ENCODE assay signal across 9 mouse cellular contexts in genomic region chr14:68197470-68197800, GRCm38 (mm10).
DNase-seq lines count a peak whose midpoint lies in the region; ATAC-seq lines count a peak whose summit lies in the region.
"Had no signal": no experiment of that assay in that cellular context is flagged by ENCODE, and none has a peak within 500 bp of the region (broad histone marks: within the 10 kb centered on the region; RNA-seq: fewer than 3 reads in every experiment).

No protein-coding gene starts in this region.

- ATAC-seq in limb, embryonic 13.5 days (ENCODE audit: low FRiP score, low read depth), result peak; percentile 40; the same call in 1 of the 2 replicates

- peak; percentile 10 to 17 for DNase-seq in cerebellum, postnatal 14 days
- DNase-seq in cerebellum, adult 9-11 months, result no peak
- DNase-seq in thymus, postnatal 4 days, result peak; percentile 3
- no peak for DNase-seq in thymus, adult 18-20 months
- no peak for DNase-seq in c-Kit-positive CD71-positive TER-119-positive erythroid progenitor cells, embryonic 14.5 days (ENCODE audit: low spot score)
- DNase-seq in natural killer cell, adult 2 months (ENCODE audit: low spot score in 2 of 2), result no peak
- no peak for DNase-seq in gastrocnemius, adult 18-20 months (ENCODE audit: low spot score)
- DNase-seq: liver, embryonic 13.5 days had no signal

- H3K4me1 ChIP-seq in limb, embryonic 13.5 days, result no peaks in the 10 kb centered on the region
- H3K4me1 ChIP-seq: liver, embryonic 13.5 days had no signal

- H3K4me2 ChIP-seq in limb, embryonic 13.5 days (replicated peaks), result peak overlapping the region; percentile 23; the same call in 1 of the 2 replicates
- H3K4me2 ChIP-seq: liver, embryonic 13.5 days had no signal

- H3K27me3 ChIP-seq in limb, embryonic 13.5 days, result peaks cover 16% of the 10 kb centered on the region; the same call in 1 of the 2 replicates
- H3K27me3 ChIP-seq: liver, embryonic 13.5 days had no signal

- H3K36me3 ChIP-seq in limb, embryonic 13.5 days, result no peaks in the 10 kb centered on the region
- H3K36me3 ChIP-seq: liver, embryonic 13.5 days had no signal

- H3K4me3 ChIP-seq in limb, embryonic 13.5 days, result no peak overlapping the region
- H3K4me3 ChIP-seq: liver, embryonic 13.5 days had no signal

- H3K27ac ChIP-seq in limb, embryonic 13.5 days, result no peak overlapping the region
- H3K27ac ChIP-seq: liver, embryonic 13.5 days had no signal

- H3K9ac ChIP-seq in limb, embryonic 13.5 days, result no peak overlapping the region
- H3K9ac ChIP-seq: liver, embryonic 13.5 days had no signal

- 7% methylated on average over 10 of the region's 13 CpGs for WGBS in limb, embryonic 13.5 days

- H3K9me3 ChIP-seq in limb, embryonic 13.5 days, result no peaks in the 10 kb centered on the region
- H3K9me3 ChIP-seq: liver, embryonic 13.5 days had no signal

Comparison
In these comparisons a context has a peak if more than half of its experiments do, and no peak if none do; other contexts are left out.
1. DNase-seq: peak in cerebellum, postnatal 14 days (2 of 2) and thymus, postnatal 4 days (single experiment); none in cerebellum, adult 9-11 months (single experiment), thymus, adult 18-20 months (0 of 2), c-Kit-positive CD71-positive TER-119-positive erythroid progenitor cells, embryonic 14.5 days (single experiment), natural killer cell, adult 2 months (0 of 2) and gastrocnemius, adult 18-20 months (single experiment).